Mouse (Mus musculus) heart, postnatal 4 days (tissue): ENCODE results near the gene Filip1l. TPM values are rescaled to one million over a fixed set of nuclear protein-coding genes. Genes with fewer than 3 reads are reported as not detected.

Source experiments
- DNase-seq: peaks from one replicate; pipeline ENCODE4 v3.0.0; 2021
- total RNA-seq, 2 experiments: library from RNA; stranded (reverse); gene quantifications; 2 replicates each; pipeline ENCODE4 v1.2.3; 2021

The Filip1l gene
- total RNA-seq, 2 experiments from 2014 or later, result 61.2 to 63.6 TPM

GRCm38 (mm10) chr16:57532081-57532493 is 179.2 kb downstream of the Filip1l start:
- DNase-seq, result no peak

GRCm38 (mm10) chr16:57534365-57534764 is 181.5 kb downstream of the Filip1l start:
- no peak for DNase-seq

GRCm38 (mm10) chr16:57534811-57535210 is 181.9 kb downstream of the Filip1l start:
- DNase-seq, result no peak

- DNase-seq, result no peak
Observed at GRCm38 (mm10) chr16:57536511-57536910, 183.6 kb downstream of the Filip1l start.

GRCm38 (mm10) chr16:57543243-57543642 is 190.3 kb downstream of the Filip1l start:
- DNase-seq, result no peak

- DNase-seq, result no peak
Observed at GRCm38 (mm10) chr16:57544441-57544840, 191.5 kb downstream of the Filip1l start.

GRCm38 (mm10) chr16:57546355-57546754 is 193.5 kb downstream of the Filip1l start:
- no peak for DNase-seq

GRCm38 (mm10) chr16:57548608-57549007 is 195.7 kb downstream of the Filip1l start:
- DNase-seq, result no peak

- peak; percentile 88 for DNase-seq
Observed at GRCm38 (mm10) chr16:57549061-57550037, 196.5 kb downstream of the Filip1l start.

GRCm38 (mm10) chr16:57550088-57550487 is 197.2 kb downstream of the Filip1l start:
- DNase-seq, result no peak

GRCm38 (mm10) chr16:57550817-57551216 is 197.9 kb downstream of the Filip1l start:
- no peak for DNase-seq

GRCm38 (mm10) chr16:57551617-57552016 is 198.7 kb downstream of the Filip1l start:
- DNase-seq, result no peak

- DNase-seq, result no peak
Observed at GRCm38 (mm10) chr16:57552709-57553108, 199.8 kb downstream of the Filip1l start.

- DNase-seq, result no peak
Observed at GRCm38 (mm10) chr16:57553235-57553634, 200.3 kb downstream of the Filip1l start.

GRCm38 (mm10) chr16:57554886-57555400 is 202.1 kb downstream of the Filip1l start:
- DNase-seq, result no peak

- no peak for DNase-seq
Observed at GRCm38 (mm10) chr16:57555667-57556066, 202.8 kb downstream of the Filip1l start.

GRCm38 (mm10) chr16:57556244-57556643 is 203.4 kb downstream of the Filip1l start:
- DNase-seq, result no peak

- DNase-seq, result no peak
Observed at GRCm38 (mm10) chr16:57558258-57558657, 205.4 kb downstream of the Filip1l start.

- DNase-seq, result no peak
Observed at GRCm38 (mm10) chr16:57560185-57560584, 207.3 kb downstream of the Filip1l start.

- no peak for DNase-seq
Observed at GRCm38 (mm10) chr16:57563453-57563852, 210.6 kb downstream of the Filip1l start.

GRCm38 (mm10) chr16:57564807-57565206 is 211.9 kb downstream of the Filip1l start:
- DNase-seq, result no peak

- no peak for DNase-seq
Observed at GRCm38 (mm10) chr16:57566215-57566614, 213.3 kb downstream of the Filip1l start.

GRCm38 (mm10) chr16:57568648-57569404 is 215.9 kb downstream of the Filip1l start:
- DNase-seq, result no peak
